In genomic region chr19:24039061-24039853, GRCm38 (mm10) we compare ENCODE assay signal across 18 mouse cellular contexts. TPM values are rescaled to one million over a fixed set of nuclear protein-coding genes. Genes with fewer than 3 reads are reported as not detected.
DNase-seq lines count a peak whose midpoint lies in the region; ATAC-seq lines count a peak whose summit lies in the region.
"Had no signal": no experiment of that assay in that cellular context is flagged by ENCODE, and none has a peak within 500 bp of the region (broad histone marks: within the 10 kb centered on the region; RNA-seq: fewer than 3 reads in every experiment).

No protein-coding gene starts in this region.

- H3K9ac ChIP-seq in kidney, embryonic 16.5 days (replicated peaks; ENCODE audit: low read length): no peak overlapping the region
- H3K9ac ChIP-seq: heart, embryonic 15.5 days had no signal

- no peak for ATAC-seq in kidney, embryonic 16.5 days (ENCODE audit: low FRiP score, low TSS enrichment)
- ATAC-seq: hindbrain, postnatal 0 days had no signal

- H3K4me3 ChIP-seq in kidney, embryonic 16.5 days (ENCODE audit: low read length): no peak overlapping the region
- H3K4me3 ChIP-seq: gastrocnemius, adult 2 months; heart, embryonic 15.5 days had no signal

- peaks cover 4% of the 10 kb centered on the region; the same call in 1 of the 2 replicates for H3K4me1 ChIP-seq in kidney, embryonic 16.5 days (ENCODE audit: insufficient read depth, low read length)
- H3K4me1 ChIP-seq: heart, embryonic 15.5 days had no signal

- no peaks in the 10 kb centered on the region for H3K27me3 ChIP-seq in kidney, embryonic 16.5 days (ENCODE audit: insufficient read depth, low read length)
- H3K27me3 ChIP-seq: heart, embryonic 15.5 days had no signal

- 67% methylated on average over 14 of the region's 14 CpGs for WGBS in kidney, embryonic 16.5 days

- no peaks in the 10 kb centered on the region for H3K9me3 ChIP-seq in kidney, embryonic 16.5 days (ENCODE audit: low read length)
- H3K9me3 ChIP-seq: heart, embryonic 15.5 days had no signal

- no peak overlapping the region for H3K27ac ChIP-seq in kidney, embryonic 16.5 days (ENCODE audit: low read length)
- H3K27ac ChIP-seq: gastrocnemius, adult 2 months; heart, embryonic 15.5 days; hindbrain, postnatal 0 days; kidney, postnatal 0 days had no signal

- H3K4me2 ChIP-seq in kidney, embryonic 16.5 days (replicated peaks; ENCODE audit: low read depth, low read length): no peak overlapping the region
- H3K4me2 ChIP-seq: heart, embryonic 15.5 days; liver, embryonic 11.5 days had no signal

- no peaks in the 10 kb centered on the region for H3K36me3 ChIP-seq in kidney, embryonic 16.5 days (ENCODE audit: insufficient read depth, low read length)
- H3K36me3 ChIP-seq: heart, embryonic 15.5 days had no signal

- intact Hi-C loops in gastrocnemius, postnatal 14 days (cut with DNase I; ENCODE audit: low total_unique reads): no loop called here

- peak; percentile 48 for DNase-seq in kidney, adult 9 months
- DNase-seq in R1 (ENCODE audit: low read depth, low spot score): peak; percentile 58
- peak; percentile 31 to 34 for DNase-seq in kidney, postnatal 36 days
- DNase-seq in lung, postnatal 14 days: peak; percentile 73
- no peak for DNase-seq in gastrocnemius, postnatal 14 days
- DNase-seq in cerebellum, adult 11 months: no peak
- DNase-seq: B cell, adult 2 months; cerebellum, adult 9-11 months; gastrocnemius, adult 2 months; heart, adult 18-20 months; left cerebral cortex, postnatal 4 days; midbrain, embryonic 14.5 days; thymus, adult 2 months had no signal

RNA-seq across cellular contexts. Expression of gene Fam189a2, which starts 8.4 kb away (rescaled TPM):
- polyA plus RNA-seq in kidney, embryonic 16.5 days (2015; fragmentation: Nextera tagmentation; extraction: Ambion mirVana): 1.4 and 1.7 TPM in 2 replicates
- 10 to 100 TPM; 22.3 to 25.9 TPM for total RNA-seq in gastrocnemius, postnatal 14 days (2021)

Comparison
In these comparisons a context has a peak if more than half of its experiments do, and no peak if none do; other contexts are left out.
1. DNase-seq: peak in kidney, adult 9 months (single experiment), R1 (single experiment), kidney, postnatal 36 days (2 of 2) and lung, postnatal 14 days (single experiment); none in gastrocnemius, postnatal 14 days (single experiment) and cerebellum, adult 11 months (single experiment).